In the genomic region with DNA sequence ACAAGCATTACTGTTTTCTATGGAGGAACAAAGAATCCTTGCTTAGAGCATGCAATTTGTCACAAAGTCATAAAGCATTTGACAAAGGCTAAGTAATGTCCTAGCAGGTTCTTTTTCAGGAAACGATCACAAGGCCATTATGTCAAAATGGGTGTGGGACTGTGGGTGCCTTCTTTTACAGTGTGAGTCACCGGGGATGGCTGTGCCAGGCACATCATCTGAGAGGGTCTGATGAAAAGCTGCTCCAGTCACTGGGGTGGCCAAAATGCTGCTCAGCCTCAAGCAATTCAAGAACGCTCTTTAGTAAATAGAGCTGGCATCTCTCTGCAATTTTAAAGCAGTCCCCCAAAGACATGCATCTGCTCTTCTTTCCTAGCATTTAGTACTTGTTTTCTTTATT, we compare ENCODE assay signal across 14 mouse cellular contexts.
DNase-seq lines count a peak whose midpoint lies in the region; ATAC-seq and TF ChIP-seq lines count a peak whose summit lies in the region.
"Had no signal": no experiment of that assay in that cellular context is flagged by ENCODE, and none has a peak within 500 bp of the region (broad histone marks: within the 10 kb centered on the region; RNA-seq: fewer than 3 reads in every experiment).

No protein-coding gene starts in this region.

- H3K9me3 ChIP-seq in lung, postnatal 0 days (ENCODE audit: low read length): no peaks in the 10 kb centered on the region
- H3K9me3 ChIP-seq in neural tube, embryonic 14.5 days (ENCODE audit: control insufficient read depth, low read length): no peaks in the 10 kb centered on the region
- H3K9me3 ChIP-seq: liver, embryonic 13.5 days; midbrain, embryonic 13.5 days had no signal

- no peak for TF ChIP-seq POLR2A in cerebellum, adult 2 months (IDR thresholded peaks at IDR 0.05; ENCODE audit: borderline replicate concordance, insufficient read depth, low read length)
- no peak for TF ChIP-seq POLR2A in cortical plate, adult 2 months (IDR thresholded peaks at IDR 0.05; ENCODE audit: extremely low read depth, insufficient read depth, low read length)

- TF ChIP-seq CTCF in cerebellum, adult 2 months (IDR thresholded peaks at IDR 0.05; ENCODE audit: borderline replicate concordance, insufficient read depth, low read depth, low read length): no peak
- no peak for TF ChIP-seq CTCF in lung, postnatal 0 days (IDR thresholded peaks at IDR 0.05)
- TF ChIP-seq CTCF in cortical plate, adult 2 months (IDR thresholded peaks at IDR 0.05; ENCODE audit: extremely low read depth, insufficient read depth, low read length): no peak

- 29% methylated on average over 3 of the region's 3 CpGs for WGBS in cerebellum, adult 2 months
- WGBS in lung, postnatal 0 days: 71% methylated on average over 3 of the region's 3 CpGs
- WGBS in neural tube, embryonic 14.5 days: 5% methylated on average over 3 of the region's 3 CpGs

- no peaks in the 10 kb centered on the region for H3K36me3 ChIP-seq in lung, postnatal 0 days (ENCODE audit: insufficient read depth, low read length)
- 0 out of 2 replicates have a peak, but pooled peaks cover 7% of the 10 kb centered on the region for H3K36me3 ChIP-seq in neural tube, embryonic 14.5 days (ENCODE audit: control insufficient read depth, insufficient read depth, low read length)
- H3K36me3 ChIP-seq: liver, embryonic 13.5 days had no signal

- H3K27me3 ChIP-seq in cerebellum, adult 2 months (ENCODE audit: control insufficient read depth, insufficient read depth, low read length): no peaks in the 10 kb centered on the region
- no peaks in the 10 kb centered on the region for H3K27me3 ChIP-seq in lung, postnatal 0 days (replicated peaks; ENCODE audit: insufficient read depth, low read length)
- no peaks in the 10 kb centered on the region for H3K27me3 ChIP-seq in neural tube, embryonic 14.5 days (ENCODE audit: control insufficient read depth, insufficient read depth, low read length)
- H3K27me3 ChIP-seq: liver, embryonic 13.5 days; midbrain, embryonic 13.5 days had no signal

- peak overlapping the region; percentile 10; the same call in 1 of the 2 replicates for H3K27ac ChIP-seq in cerebellum, adult 2 months (ENCODE audit: insufficient read depth, low read length)
- H3K27ac ChIP-seq in lung, postnatal 0 days (ENCODE audit: low read length): no peak overlapping the region
- peak overlapping the region; percentile 30 for H3K27ac ChIP-seq in cortical plate, adult 2 months (ENCODE audit: insufficient read depth, low read length)
- H3K27ac ChIP-seq in neural tube, embryonic 14.5 days (ENCODE audit: low read depth, low read length): peak overlapping the region; percentile 44
- H3K27ac ChIP-seq: liver, embryonic 13.5 days; midbrain, embryonic 13.5 days had no signal

- ATAC-seq in lung, postnatal 0 days: peak; percentile 17; the same call in 1 of the 2 replicates
- peak; percentile 75; the same call in 1 of the 2 replicates for ATAC-seq in neural tube, embryonic 14.5 days (ENCODE audit: low read depth)
- ATAC-seq: midbrain, embryonic 13.5 days had no signal

- no peak overlapping the region for H3K4me3 ChIP-seq in cerebellum, adult 2 months (replicated peaks; ENCODE audit: insufficient read depth, low read depth, low read length)
- no peak overlapping the region for H3K4me3 ChIP-seq in lung, postnatal 0 days (ENCODE audit: low read depth, low read length)
- H3K4me3 ChIP-seq in cortical plate, adult 2 months (ENCODE audit: insufficient read depth, low read length): no peak overlapping the region
- no peak overlapping the region for H3K4me3 ChIP-seq in neural tube, embryonic 14.5 days (ENCODE audit: low read depth, low read length)
- H3K4me3 ChIP-seq: erythroblast, embryonic 14.5 days; liver, embryonic 13.5 days; midbrain, embryonic 13.5 days had no signal

- H3K4me2 ChIP-seq in lung, postnatal 0 days (replicated peaks; ENCODE audit: low read depth, low read length): no peak overlapping the region
- H3K4me2 ChIP-seq in neural tube, embryonic 14.5 days (ENCODE audit: low read depth, low read length): no peak overlapping the region
- H3K4me2 ChIP-seq: liver, embryonic 13.5 days; midbrain, embryonic 13.5 days had no signal

- peak in 1 of 2 experiments; percentile 54 for DNase-seq in cerebellum, adult 2 months
- no peak for DNase-seq in cerebellum, adult 11 months
- peak; percentile 37 for DNase-seq in lung, postnatal 0 days (ENCODE audit: low spot score)
- DNase-seq in lung, postnatal 4 days: no peak
- no peak for DNase-seq in gastrocnemius, postnatal 4 days (ENCODE audit: low spot score in 2 of 2)
- no peak for DNase-seq in cerebellum, postnatal 4 days (ENCODE audit: low spot score in 2 of 2)
- DNase-seq: cerebellum, adult 9-10 months; gastrocnemius, postnatal 25 days; heart, postnatal 14 days; liver, embryonic 13.5 days had no signal

- TF ChIP-seq EP300 in lung, postnatal 0 days (IDR thresholded peaks at IDR 0.05): peak; percentile 62

- H3K4me1 ChIP-seq in cerebellum, adult 2 months (ENCODE audit: control insufficient read depth, insufficient read depth, low read length): peaks cover 17% of the 10 kb centered on the region
- H3K4me1 ChIP-seq in lung, postnatal 0 days (ENCODE audit: insufficient read depth, low read depth, low read length): no peaks in the 10 kb centered on the region
- H3K4me1 ChIP-seq in cortical plate, adult 2 months (ENCODE audit: control insufficient read depth, insufficient read depth, low read length): no peaks in the 10 kb centered on the region
- H3K4me1 ChIP-seq in neural tube, embryonic 14.5 days (ENCODE audit: control insufficient read depth, insufficient read depth, low read length): peaks cover 12% of the 10 kb centered on the region
- H3K4me1 ChIP-seq: liver, embryonic 13.5 days had no signal

- H3K9ac ChIP-seq in lung, postnatal 0 days (replicated peaks; ENCODE audit: low read depth): no peak overlapping the region
- no peak overlapping the region for H3K9ac ChIP-seq in neural tube, embryonic 14.5 days (replicated peaks; ENCODE audit: low read depth, low read length)
- H3K9ac ChIP-seq: liver, embryonic 13.5 days; midbrain, embryonic 13.5 days had no signal
